Mouse (Mus musculus): ENCODE results near the gene R3hdml.

R3hdml gene

GRCm38 (mm10) chr2:163540231-163541117 lies 48.4 kb downstream of the R3hdml start:
- no peak for DNase-seq (ENCODE audit: low spot score)

GRCm38 (mm10) chr2:163541568-163542182 lies 49.6 kb downstream of the R3hdml start:
- DNase-seq (ENCODE audit: low spot score), result no peak

DNA sequence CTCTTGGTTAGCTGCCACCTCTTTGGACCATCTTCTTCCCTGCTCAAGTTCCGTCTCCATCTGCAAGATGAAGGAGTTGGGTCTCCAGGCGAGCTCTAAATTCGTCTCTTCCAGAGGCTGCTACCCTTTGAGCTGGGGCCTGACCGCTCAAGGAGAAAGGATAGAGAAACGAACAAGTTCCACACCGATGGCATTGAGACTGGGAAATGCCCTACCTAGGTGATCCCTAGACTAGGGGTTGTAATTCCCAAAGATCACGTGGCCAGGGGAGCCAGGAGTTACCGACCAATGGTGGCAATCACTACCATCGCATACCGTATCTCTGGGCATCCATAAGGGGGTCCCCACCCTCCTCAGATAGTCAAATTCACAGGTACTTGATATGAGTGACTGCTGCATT lies 50.6 kb downstream of the R3hdml start:
- no peak for DNase-seq (ENCODE audit: low spot score)

- no peak for DNase-seq (ENCODE audit: low spot score)
Observed at GRCm38 (mm10) chr2:163546623-163547318, 54.7 kb downstream of the R3hdml start.

DNA sequence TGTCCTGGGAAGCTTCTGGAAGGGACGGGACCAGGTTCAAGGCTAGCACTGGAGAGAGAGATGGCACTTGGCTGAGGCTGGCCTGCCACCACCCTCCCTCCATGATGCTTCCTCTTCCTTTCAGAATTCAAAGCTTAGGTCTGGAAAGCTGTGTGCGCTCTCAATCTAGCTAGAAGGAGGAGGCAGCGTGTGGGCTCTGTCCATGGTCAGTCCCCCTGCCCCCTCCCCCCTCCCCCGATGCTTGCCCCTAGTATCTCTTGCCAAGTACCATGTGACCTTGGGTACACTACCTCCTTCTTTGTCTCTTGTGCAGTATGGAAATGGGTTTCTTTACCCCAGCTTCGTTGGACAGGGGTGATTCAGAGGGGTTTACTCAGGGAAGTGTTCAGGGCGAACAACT lies 56.7 kb downstream of the R3hdml start:
- no peak for DNase-seq (ENCODE audit: low spot score)

DNA sequence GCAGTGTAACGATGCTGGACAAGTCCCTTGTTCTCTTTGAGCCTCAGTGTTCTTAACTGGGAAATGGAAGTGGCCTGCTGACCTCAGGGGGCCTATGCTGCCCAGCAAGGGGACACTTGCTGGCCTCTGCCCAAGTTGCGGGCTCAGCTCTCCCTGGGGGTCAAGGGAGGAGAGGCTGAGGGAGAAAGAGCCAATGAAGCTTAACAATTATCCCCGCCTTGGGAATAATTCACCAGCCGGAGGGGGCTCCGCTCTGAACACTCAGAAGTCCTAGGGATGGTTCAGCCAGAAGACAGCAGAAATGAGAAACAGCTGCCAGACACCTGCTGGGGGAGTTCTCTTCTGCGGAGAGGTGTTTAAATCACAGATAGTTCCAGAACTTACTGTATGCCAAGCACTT lies 57.7 kb downstream of the R3hdml start:
- no peak for DNase-seq (ENCODE audit: low spot score)

Measured in spleen, adult 12 weeks (tissue).